Mouse (Mus musculus): ENCODE measurements around the gene Cxcr6. TPM values are rescaled to one million over a fixed set of nuclear protein-coding genes. Genes with fewer than 3 reads are reported as not detected.
"Not testable (repeated sequence)": the region's sequence is repeated elsewhere in the genome, so short reads cannot be mapped to it uniquely, and the experiment has no call there.

Gene Cxcr6
- polyA plus RNA-seq, 1 experiment from 2014 or later, result 0.16 TPM

DNA sequence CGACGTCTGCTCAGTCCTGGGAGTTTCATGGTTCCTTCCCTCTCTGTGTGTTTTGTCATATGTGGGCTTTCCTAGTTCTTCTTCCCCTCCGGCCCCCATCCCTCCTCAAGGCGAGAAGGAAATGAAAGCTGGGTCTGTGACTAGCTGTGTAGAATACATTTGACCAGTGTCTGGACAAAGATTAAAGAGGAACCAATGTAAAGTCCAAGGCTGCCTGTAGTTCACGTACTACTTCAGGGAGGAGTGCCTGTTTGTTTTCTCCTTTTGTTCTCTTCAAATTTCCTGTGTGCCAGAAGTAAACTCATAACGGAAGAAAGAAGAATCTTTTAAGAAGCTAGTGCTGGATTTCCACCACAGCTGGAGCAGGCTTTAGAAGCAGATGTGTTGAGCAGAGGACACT is 36.7 kb upstream of the Cxcr6 start:
- no peak overlapping the region for H3K4me3 ChIP-seq (ENCODE audit: low read depth, low read length)
- H3K9ac ChIP-seq (ENCODE audit: low read length), result no peak overlapping the region
- H3K4me1 ChIP-seq (ENCODE audit: control insufficient read depth, insufficient read depth, low read length), result no peaks in the 10 kb centered on the region
- no peak for ATAC-seq (ENCODE audit: low FRiP score)
- no peaks in the 10 kb centered on the region for H3K36me3 ChIP-seq (ENCODE audit: control insufficient read depth, insufficient read depth, low read length)
- no peak overlapping the region for H3K4me2 ChIP-seq
- DNase-seq (ENCODE audit: low spot score, missing footprints), result no peak
- H3K27ac ChIP-seq (ENCODE audit: low read depth, low read length), result no peak overlapping the region
- H3K27me3 ChIP-seq (ENCODE audit: control insufficient read depth, insufficient read depth, low read length), result no peaks in the 10 kb centered on the region
- 77% methylated on average over 6 of the region's 6 CpGs for WGBS
- no peaks in the 10 kb centered on the region for H3K9me3 ChIP-seq (ENCODE audit: control insufficient read depth, low read length)

GRCm38 (mm10) chr9:123773299-123773698 is 33.0 kb upstream of the Cxcr6 start:
- not testable (repeated sequence) for H3K27me3 ChIP-seq (ENCODE audit: control insufficient read depth, insufficient read depth, low read length); H3K9me3 ChIP-seq (ENCODE audit: control insufficient read depth, low read length); H3K27ac ChIP-seq (ENCODE audit: low read depth, low read length); ATAC-seq (ENCODE audit: low FRiP score); H3K4me3 ChIP-seq (ENCODE audit: low read depth, low read length); H3K4me2 ChIP-seq; DNase-seq (ENCODE audit: low spot score, missing footprints); H3K4me1 ChIP-seq (ENCODE audit: control insufficient read depth, insufficient read depth, low read length); H3K9ac ChIP-seq (ENCODE audit: low read length); H3K36me3 ChIP-seq (ENCODE audit: control insufficient read depth, insufficient read depth, low read length)
- 41% methylated on average over 2 of the region's 2 CpGs for WGBS

DNA sequence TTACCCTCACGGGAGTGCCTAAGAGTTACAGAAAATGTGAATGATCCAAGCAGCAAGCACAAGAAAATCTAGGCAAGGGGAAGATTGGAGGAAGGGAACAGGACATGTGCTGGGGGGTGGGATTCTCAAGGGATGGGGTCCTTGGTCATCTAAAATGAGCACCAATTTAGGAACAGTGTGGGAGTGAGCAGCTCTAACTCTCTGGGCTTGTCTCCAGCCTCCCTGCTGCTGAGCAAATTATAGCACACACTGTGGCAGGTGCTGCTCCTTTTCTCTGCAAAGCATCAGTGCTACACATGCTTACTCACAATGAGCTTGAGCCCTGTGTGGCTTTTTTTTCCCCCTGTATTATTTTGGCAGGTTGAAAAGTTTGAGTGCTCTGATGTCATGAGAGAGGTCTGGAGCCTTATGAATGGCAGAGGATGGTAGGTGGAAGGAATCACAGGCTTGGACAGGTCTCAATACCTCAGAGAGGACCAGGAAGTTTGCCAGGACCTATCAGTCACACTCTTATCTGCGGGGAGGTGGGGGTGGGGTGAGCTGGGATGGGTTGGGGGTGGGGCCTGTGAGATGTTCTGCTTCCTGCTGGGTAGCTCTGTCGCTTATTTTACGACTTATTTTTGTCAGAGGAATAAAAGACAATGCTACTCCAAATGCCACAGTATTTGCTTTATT is 17.3 kb upstream of the Cxcr6 start:
- peaks cover 7% of the 10 kb centered on the region; the same call in 1 of the 2 replicates for H3K36me3 ChIP-seq (ENCODE audit: control insufficient read depth, insufficient read depth, low read length)
- no peak overlapping the region for H3K27ac ChIP-seq (ENCODE audit: low read depth, low read length)
- no peak overlapping the region for H3K4me2 ChIP-seq
- no peak for ATAC-seq (ENCODE audit: low FRiP score)
- H3K4me1 ChIP-seq (ENCODE audit: control insufficient read depth, insufficient read depth, low read length), result no peaks in the 10 kb centered on the region
- H3K27me3 ChIP-seq (ENCODE audit: control insufficient read depth, insufficient read depth, low read length), result no peaks in the 10 kb centered on the region
- H3K9me3 ChIP-seq (ENCODE audit: control insufficient read depth, low read length), result no peaks in the 10 kb centered on the region
- DNase-seq (ENCODE audit: low spot score, missing footprints), result no peak
- H3K4me3 ChIP-seq (ENCODE audit: low read depth, low read length), result no peak overlapping the region
- 83% methylated on average over 4 of the region's 4 CpGs for WGBS
- no peak overlapping the region for H3K9ac ChIP-seq (ENCODE audit: low read length)

DNA sequence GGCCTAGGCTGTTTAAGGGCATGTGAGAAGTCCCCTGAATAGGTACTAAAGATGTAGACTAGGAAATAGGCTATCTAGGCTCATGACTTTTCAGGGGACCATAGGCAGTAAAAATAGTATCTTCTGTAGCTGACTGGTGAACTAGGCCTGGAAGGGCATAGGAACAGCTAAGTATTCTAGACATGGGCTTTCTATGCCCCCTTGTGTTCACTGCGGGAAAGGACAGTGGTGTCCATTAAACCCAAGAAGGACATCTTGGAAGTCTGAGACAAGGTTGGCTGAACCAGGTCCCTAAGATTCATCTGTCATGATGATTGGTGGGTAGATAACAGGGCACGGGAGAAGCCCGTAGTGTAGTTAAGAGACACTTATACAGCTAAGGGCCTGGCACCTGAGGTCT is 10.1 kb upstream of the Cxcr6 start:
- peak; percentile 89 for DNase-seq (ENCODE audit: low spot score, missing footprints)
- H3K27ac ChIP-seq (ENCODE audit: low read depth, low read length), result no peak overlapping the region
- H3K4me3 ChIP-seq (ENCODE audit: low read depth, low read length), result no peak overlapping the region
- no peaks in the 10 kb centered on the region for H3K4me1 ChIP-seq (ENCODE audit: control insufficient read depth, insufficient read depth, low read length)
- 0 out of 2 replicates have a peak, but pooled peaks have one; percentile 33 for ATAC-seq (ENCODE audit: low FRiP score)
- no peak overlapping the region for H3K9ac ChIP-seq (ENCODE audit: low read length)
- no peaks in the 10 kb centered on the region for H3K27me3 ChIP-seq (ENCODE audit: control insufficient read depth, insufficient read depth, low read length)
- H3K9me3 ChIP-seq (ENCODE audit: control insufficient read depth, low read length), result no peaks in the 10 kb centered on the region
- H3K36me3 ChIP-seq (ENCODE audit: control insufficient read depth, insufficient read depth, low read length), result peaks cover 6% of the 10 kb centered on the region; the same call in 1 of the 2 replicates
- WGBS, result 68% methylated on average over 3 of the region's 3 CpGs
- H3K4me2 ChIP-seq, result no peak overlapping the region

GRCm38 (mm10) chr9:123801527-123801926 is 4.7 kb upstream of the Cxcr6 start:
- H3K9ac ChIP-seq (ENCODE audit: low read length), result no peak overlapping the region
- 93% methylated on average over 1 of the region's 1 CpGs for WGBS
- H3K4me2 ChIP-seq, result no peak overlapping the region
- ATAC-seq (ENCODE audit: low FRiP score) (no peak), DNase-seq (ENCODE audit: low spot score, missing footprints) (no peak)
- no peak overlapping the region for H3K4me3 ChIP-seq (ENCODE audit: low read depth, low read length)
- no peaks in the 10 kb centered on the region for H3K36me3 ChIP-seq (ENCODE audit: control insufficient read depth, insufficient read depth, low read length)
- no peak overlapping the region for H3K27ac ChIP-seq (ENCODE audit: low read depth, low read length)
- H3K9me3 ChIP-seq (ENCODE audit: control insufficient read depth, low read length), result no peaks in the 10 kb centered on the region
- H3K27me3 ChIP-seq (ENCODE audit: control insufficient read depth, insufficient read depth, low read length), result no peaks in the 10 kb centered on the region
- no peaks in the 10 kb centered on the region for H3K4me1 ChIP-seq (ENCODE audit: control insufficient read depth, insufficient read depth, low read length)

DNA sequence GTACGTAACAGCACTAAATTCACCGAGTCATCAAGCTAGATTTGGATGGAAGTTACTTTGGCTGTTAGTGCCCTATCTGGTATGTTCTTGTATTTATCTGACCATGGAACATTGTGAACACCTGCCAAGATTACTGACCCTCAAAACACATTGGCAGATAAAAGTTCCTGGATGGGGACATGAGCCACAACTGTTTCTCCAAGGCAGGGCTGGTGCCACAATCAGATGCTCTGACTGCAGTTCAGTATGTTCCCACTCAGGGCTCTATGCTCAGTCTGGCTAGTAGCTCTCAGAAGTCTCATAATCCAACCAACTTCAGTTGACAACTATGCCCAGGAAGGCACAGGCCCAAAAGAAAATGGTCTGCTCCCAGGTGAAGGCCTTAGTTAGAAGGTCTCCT is 3.9 kb upstream of the Cxcr6 start:
- H3K27me3 ChIP-seq (ENCODE audit: control insufficient read depth, insufficient read depth, low read length), result no peaks in the 10 kb centered on the region
- H3K36me3 ChIP-seq (ENCODE audit: control insufficient read depth, insufficient read depth, low read length), result no peaks in the 10 kb centered on the region
- H3K4me3 ChIP-seq (ENCODE audit: low read depth, low read length), result no peak overlapping the region
- DNase-seq (ENCODE audit: low spot score, missing footprints), result no peak
- no peak overlapping the region for H3K9ac ChIP-seq (ENCODE audit: low read length)
- 95% methylated on average over 2 of the region's 2 CpGs for WGBS
- H3K9me3 ChIP-seq (ENCODE audit: control insufficient read depth, low read length), result no peaks in the 10 kb centered on the region
- no peaks in the 10 kb centered on the region for H3K4me1 ChIP-seq (ENCODE audit: control insufficient read depth, insufficient read depth, low read length)
- H3K27ac ChIP-seq (ENCODE audit: low read depth, low read length), result no peak overlapping the region
- no peak overlapping the region for H3K4me2 ChIP-seq
- ATAC-seq (ENCODE audit: low FRiP score), result no peak

GRCm38 (mm10) chr9:123802896-123803295 is 3.4 kb upstream of the Cxcr6 start:
- H3K4me2 ChIP-seq, result no peak overlapping the region
- no peak for DNase-seq (ENCODE audit: low spot score, missing footprints)
- H3K27me3 ChIP-seq (ENCODE audit: control insufficient read depth, insufficient read depth, low read length), result no peaks in the 10 kb centered on the region
- no peaks in the 10 kb centered on the region for H3K36me3 ChIP-seq (ENCODE audit: control insufficient read depth, insufficient read depth, low read length)
- no peak for ATAC-seq (ENCODE audit: low FRiP score)
- H3K4me1 ChIP-seq (ENCODE audit: control insufficient read depth, insufficient read depth, low read length), result no peaks in the 10 kb centered on the region
- no peak overlapping the region for H3K4me3 ChIP-seq (ENCODE audit: low read depth, low read length)
- H3K27ac ChIP-seq (ENCODE audit: low read depth, low read length), result no peak overlapping the region
- H3K9ac ChIP-seq (ENCODE audit: low read length), result no peak overlapping the region
- no peaks in the 10 kb centered on the region for H3K9me3 ChIP-seq (ENCODE audit: control insufficient read depth, low read length)

DNA sequence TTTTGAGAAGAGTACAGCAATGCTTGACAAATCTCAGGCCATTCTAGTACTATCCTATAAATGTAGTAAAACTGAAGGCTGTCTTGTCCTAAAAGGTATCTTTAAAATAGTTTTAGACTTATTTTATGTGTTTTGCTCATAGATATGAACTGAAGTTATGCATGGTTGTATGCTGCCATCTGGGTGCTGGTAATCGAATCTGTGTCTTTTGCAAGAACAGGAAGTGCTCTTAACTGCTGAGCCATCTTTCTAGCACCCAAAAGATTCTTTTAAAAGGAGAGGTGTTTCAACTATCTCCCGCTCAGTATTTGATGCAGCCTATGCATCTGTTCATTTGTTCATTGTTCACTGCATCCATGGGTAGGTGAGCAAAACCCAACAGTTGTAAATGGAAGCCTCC is 1.0 kb upstream of the Cxcr6 start:
- ATAC-seq (ENCODE audit: low FRiP score), result no peak
- DNase-seq (ENCODE audit: low spot score, missing footprints), result no peak
- Histone ChIP-seq H3K4me2 (no peak overlapping the region), H3K4me3 (ENCODE audit: low read depth, low read length) (no peak overlapping the region), H3K9me3 (ENCODE audit: control insufficient read depth, low read length) (no peaks in the 10 kb centered on the region), H3K27me3 (ENCODE audit: control insufficient read depth, insufficient read depth, low read length) (no peaks in the 10 kb centered on the region), H3K27ac (ENCODE audit: low read depth, low read length) (no peak overlapping the region), H3K9ac (ENCODE audit: low read length) (no peak overlapping the region), H3K4me1 (ENCODE audit: control insufficient read depth, insufficient read depth, low read length) (no peaks in the 10 kb centered on the region), H3K36me3 (ENCODE audit: control insufficient read depth, insufficient read depth, low read length) (no peaks in the 10 kb centered on the region)
- WGBS, result 86% methylated on average over 2 of the region's 2 CpGs

DNA sequence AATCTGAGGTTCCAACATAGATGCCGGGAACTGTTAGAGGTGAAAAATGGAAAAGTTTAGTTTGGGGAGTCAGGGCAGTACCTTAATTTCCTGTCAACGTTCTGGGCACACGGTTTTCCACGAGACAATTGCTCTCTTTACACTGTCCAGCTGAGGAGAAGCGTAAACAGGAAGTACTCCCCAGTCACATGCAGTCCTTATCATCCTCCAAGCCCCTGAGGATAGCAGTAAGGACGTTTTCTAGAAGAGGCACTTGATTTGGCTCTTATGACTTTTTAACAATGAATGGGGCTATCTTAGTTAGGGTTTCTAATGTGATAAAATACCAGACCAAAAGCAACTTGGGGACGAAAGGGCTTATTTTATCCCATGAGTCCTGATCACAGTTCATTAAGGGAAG is 2.3 kb downstream of the Cxcr6 start:
- DNase-seq (ENCODE audit: low spot score, missing footprints) (no peak), ATAC-seq (ENCODE audit: low FRiP score) (no peak)
- no peaks in the 10 kb centered on the region for H3K27me3 ChIP-seq (ENCODE audit: control insufficient read depth, insufficient read depth, low read length)
- H3K4me2 ChIP-seq, result no peak overlapping the region
- H3K36me3 ChIP-seq (ENCODE audit: control insufficient read depth, insufficient read depth, low read length), result no peaks in the 10 kb centered on the region
- no peaks in the 10 kb centered on the region for H3K9me3 ChIP-seq (ENCODE audit: control insufficient read depth, low read length)
- H3K9ac ChIP-seq (ENCODE audit: low read length), result no peak overlapping the region
- no peak overlapping the region for H3K4me3 ChIP-seq (ENCODE audit: low read depth, low read length)
- WGBS, result 76% methylated on average over 7 of the region's 7 CpGs
- H3K4me1 ChIP-seq (ENCODE audit: control insufficient read depth, insufficient read depth, low read length), result no peaks in the 10 kb centered on the region
- H3K27ac ChIP-seq (ENCODE audit: low read depth, low read length), result no peak overlapping the region

All from midbrain, embryonic 11.5 days (tissue).